Mouse (Mus musculus) layer of hippocampus, postnatal 14 days (tissue): ENCODE results near the gene Pfdn6. TPM values are rescaled to one million over a fixed set of nuclear protein-coding genes. Genes with fewer than 3 reads are reported as not detected.
A peak's percentile ranks its signal among the peaks of the same experiment; 100 is the strongest.
"Not testable (repeated sequence)": the region's sequence is repeated elsewhere in the genome, so short reads cannot be mapped to it uniquely, and the experiment has no call there.

Experiments
- DNase-seq, 2 experiments: peaks; one replicate each; pipeline ENCODE4 v3.0.0; 2021 to 2022; ENCODE audit warnings: low spot score in 2 of 2, mixed read lengths in 1 of 2
- total RNA-seq, 2 experiments: library from RNA; stranded (reverse); gene quantifications; 2 replicates each; pipeline ENCODE4 v1.2.3; 2021

The Pfdn6 gene
- total RNA-seq, 2 experiments from 2014 or later = 89.3 to 93.4 TPM

DNA sequence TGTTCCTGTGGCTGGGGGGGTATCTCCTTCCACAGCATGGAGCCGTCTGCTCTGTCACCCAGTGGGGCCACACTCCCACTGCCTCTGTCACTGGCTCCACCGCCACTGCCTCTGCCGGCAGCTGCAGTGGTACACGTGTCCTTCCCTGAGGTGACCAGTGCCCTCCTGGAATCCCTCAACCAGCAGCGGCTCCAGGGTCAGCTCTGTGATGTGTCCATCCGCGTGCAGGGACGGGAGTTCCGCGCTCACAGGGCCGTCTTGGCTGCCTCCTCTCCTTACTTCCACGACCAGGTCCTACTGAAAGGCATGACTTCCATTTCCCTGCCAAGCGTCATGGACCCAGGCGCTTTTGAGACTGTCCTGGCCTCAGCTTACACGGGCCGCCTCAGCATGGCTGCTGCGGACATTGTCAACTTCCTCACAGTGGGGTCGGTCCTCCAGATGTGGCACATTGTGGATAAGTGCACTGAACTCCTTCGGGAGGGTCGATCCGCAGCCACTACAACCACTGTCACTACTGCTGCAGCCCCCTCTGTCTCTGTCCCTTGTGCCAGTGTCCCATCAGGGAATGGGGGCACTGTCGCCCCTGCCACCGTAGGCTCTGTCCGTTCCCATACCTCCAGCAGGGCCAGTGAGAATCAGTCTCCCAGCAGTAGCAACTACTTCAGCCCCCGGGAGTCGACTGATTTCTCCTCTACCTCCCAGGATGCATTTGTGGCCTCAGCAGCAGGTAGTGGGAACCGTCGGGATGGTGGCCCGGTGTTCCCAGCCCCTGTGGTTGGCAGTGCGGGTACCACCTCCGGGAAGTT lies 23.1 kb downstream of the Pfdn6 start:
- no peak for DNase-seq

DNA sequence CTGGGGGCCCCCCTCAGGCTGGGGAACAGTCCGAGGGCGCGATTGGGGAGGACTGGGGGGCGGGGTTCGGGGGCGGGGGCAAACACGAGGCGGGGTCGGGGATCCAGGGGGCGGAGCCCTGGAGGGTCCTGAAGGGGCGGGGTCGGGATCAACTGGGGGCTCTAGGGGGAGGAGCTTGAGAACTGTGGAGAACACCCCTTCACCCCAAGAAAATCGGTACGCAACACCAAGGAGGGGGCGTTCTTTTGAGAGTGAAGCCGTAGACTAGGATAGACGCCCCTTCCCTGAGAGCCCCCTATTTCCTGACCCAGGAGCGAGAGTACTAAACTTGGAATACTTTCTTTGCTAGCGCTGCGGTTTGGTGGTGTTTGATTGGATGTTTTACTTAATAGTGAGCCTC lies 23.8 kb downstream of the Pfdn6 start:
- no peak for DNase-seq

DNA sequence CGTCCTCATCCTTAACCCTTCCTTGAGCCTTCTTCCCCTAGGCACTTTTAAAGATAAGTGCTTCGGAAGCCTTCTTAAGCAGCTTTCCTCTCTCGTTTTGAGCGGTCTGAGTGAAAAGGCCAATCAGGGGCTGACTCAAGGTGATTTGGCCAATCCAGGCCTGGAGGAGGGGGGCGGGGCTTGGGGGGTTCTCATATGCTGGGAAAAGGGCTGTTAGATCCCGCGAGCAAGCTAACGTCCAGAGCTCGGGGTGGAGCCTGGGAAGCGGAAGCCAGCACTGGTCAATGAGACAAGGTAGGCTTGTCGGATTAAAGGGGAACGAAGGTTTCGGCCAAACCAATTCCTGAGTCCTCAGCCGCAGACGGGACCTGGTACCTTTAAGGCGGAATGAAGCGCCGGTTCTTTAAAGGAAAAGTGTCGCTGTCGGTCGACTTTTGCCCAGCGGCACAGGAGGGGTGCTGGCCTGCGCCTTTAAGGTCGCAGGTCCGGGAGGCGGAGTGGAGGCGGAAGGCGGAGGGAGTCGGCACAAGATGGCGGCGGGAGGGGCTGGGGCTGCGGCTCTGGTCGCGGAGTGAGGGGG lies 24.4 kb downstream of the Pfdn6 start, which contains the start of the genes Tapbp and Zbtb22:
Gene Tapbp (plus strand): TSS at position 229 of the 580 bp plus-strand sequence.
Gene Zbtb22 (plus strand): TSS at position 234 of the 580 bp plus-strand sequence.
- DNase-seq = peak; percentile 96 to 97

DNA sequence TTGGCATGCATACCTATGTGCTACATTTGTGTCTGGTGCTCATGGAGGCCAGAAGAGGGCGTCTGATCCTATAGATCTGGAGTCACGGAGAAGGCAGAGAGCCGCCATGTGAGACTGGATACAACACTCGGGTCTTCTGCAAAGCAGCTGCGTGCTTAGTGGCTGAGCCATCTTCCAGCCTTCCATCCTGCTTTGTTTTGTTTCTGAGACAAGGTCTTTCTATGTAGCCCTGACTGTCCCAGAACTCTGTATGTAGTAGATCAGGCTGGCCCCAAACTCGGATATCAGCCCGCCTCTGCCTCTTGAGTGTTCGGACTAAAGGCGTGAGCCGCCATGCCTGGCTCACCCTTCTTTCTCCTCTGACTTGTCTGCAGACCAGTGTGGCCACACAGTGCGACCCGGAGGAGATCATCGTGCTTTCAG lies 25.2 kb downstream of the Pfdn6 start:
- DNase-seq = no peak

DNA sequence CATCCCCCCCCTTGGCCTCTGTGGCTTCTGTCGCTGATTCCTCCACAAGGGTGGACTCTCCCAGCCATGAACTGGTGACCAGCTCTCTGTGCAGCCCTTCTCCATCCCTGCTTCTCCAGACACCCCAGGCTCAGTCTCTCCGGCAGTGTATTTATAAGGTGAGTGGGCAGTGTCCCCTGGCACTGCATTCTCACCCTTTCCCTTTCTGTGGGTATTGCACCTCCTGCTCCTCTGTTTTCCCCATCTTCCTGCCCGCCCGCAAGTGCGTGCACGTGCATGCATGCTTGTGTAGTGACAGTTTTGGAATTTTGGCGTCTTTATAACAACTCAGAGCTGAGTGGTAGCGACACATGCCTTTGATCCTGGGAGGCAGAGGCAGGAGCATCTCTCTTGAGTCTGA lies 26.2 kb downstream of the Pfdn6 start:
- no peak for DNase-seq

DNA sequence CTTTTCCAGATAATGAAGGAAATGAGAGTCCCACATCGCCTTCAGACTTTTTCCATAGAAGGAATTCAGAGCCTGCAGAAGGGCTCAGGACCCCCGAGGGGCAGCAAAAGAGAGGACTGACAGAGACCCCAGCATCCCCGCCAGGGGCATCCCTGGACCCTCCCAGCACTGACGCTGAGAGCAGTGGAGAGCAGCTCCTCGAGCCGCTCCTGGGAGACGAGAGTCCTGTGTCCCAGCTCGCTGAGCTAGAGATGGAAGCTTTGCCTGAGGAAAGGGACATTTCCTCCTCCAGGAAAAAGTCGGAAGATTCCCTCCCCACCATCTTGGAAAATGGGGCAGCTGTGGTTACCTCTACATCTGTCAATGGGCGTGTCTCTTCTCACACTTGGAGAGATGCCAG lies 26.9 kb downstream of the Pfdn6 start:
- no peak for DNase-seq

DNA sequence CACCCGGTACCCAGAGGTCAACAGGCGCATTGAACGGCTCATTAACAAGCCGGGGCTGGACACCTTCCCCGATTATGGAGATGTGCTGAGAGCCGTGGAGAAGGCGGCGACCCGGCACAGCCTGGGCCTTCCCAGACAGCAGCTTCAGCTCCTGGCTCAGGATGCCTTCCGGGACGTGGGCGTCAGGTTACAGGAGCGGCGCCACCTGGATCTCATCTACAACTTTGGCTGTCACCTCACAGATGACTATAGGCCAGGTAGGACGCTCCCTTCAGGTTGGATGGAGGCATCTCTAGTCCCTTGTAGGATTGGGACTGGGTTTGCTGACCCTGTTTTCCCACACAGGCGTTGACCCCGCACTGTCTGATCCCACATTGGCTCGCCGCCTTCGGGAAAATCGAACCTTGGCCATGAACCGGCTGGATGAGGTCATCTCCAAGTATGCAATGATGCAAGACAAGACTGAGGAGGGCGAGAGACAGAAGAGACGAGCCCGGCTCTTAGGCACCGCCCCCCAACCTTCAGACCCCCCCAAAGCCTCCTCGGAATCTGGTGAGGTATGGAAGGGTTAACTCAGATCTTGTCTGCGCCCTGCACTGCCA lies 28.2 kb downstream of the Pfdn6 start:
- no peak for DNase-seq

DNA sequence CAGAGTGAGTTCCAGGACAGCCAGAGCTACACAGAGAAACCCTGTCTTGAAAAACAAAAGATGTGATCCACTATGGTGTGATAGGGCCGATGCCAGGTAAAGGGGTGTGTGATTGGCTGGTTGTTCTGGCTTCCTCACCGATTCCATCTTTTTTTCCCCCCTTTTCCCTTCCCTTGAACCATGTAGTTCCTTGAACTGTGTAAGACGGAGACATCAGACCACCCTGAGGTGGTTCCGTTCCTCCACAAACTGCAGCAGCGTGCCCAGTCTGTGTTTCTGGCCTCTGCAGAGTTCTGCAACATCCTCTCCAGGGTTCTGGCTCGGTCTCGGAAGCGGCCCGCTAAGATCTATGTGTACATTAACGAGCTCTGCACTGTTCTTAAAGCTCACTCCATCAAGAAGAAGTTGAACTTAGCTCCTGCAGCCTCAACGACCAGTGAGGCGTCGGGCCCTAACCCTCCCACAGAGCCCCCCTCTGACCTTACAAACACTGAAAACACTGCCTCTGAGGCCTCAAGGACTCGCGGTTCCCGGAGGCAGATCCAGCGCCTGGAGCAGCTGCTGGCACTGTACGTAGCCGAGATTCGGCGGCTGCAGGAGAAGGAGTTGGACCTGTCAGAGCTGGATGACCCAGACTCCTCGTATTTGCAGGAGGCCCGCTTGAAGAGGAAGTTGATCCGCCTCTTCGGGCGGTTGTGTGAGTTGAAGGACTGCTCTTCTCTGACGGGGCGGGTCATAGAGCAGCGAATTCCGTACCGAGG lies 28.9 kb downstream of the Pfdn6 start:
- no peak for DNase-seq

DNA sequence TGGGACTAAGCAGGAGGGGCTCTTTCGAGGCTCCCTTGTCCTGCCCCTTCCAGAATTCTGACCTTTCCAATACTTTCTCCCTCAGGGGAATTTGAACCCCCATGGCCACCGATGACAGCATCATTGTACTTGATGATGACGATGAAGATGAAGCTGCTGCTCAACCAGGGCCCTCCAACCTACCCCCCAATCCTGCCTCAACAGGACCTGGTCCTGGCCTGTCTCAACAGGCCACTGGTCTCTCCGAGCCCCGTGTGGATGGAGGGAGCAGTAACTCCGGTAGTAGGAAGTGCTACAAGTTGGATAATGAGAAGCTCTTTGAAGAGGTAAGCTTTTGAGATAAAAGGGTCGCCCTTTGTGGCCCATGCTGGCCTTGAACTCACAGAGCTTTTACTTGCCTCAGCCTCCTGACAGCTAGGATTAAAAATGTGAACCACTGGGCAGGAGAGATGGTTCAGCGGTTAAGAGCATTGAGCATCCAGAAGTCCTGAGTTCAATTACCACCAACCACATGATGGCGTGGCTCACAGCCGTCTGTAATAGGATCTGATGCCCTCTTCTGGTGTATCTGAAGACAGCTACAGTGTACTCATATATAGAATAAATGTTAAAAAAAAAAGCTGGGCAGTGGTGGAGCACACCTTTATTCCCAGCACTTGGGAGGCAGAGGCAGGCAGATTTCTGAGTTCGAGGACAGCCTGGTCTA lies 29.6 kb downstream of the Pfdn6 start:
- no peak for DNase-seq

DNA sequence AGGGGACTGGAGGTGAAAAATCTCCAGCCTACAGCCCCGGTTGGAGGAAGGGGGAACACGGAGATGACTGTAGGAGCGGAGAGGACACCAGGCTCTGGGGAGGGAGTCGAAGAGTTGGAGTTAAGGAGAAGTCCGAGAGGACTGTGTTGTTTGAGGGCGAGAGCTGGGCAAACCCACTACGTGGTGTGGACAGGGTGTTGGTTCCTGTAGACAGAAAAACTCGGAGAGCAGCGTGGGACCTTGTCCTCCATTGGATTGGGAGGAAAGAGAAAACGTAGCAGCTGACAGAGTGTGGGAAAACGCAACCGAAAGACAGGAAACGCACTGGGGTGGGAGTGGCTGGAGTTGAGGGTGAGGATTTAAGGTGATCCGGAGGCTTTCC lies 30.3 kb downstream of the Pfdn6 start:
- DNase-seq = no peak

DNA sequence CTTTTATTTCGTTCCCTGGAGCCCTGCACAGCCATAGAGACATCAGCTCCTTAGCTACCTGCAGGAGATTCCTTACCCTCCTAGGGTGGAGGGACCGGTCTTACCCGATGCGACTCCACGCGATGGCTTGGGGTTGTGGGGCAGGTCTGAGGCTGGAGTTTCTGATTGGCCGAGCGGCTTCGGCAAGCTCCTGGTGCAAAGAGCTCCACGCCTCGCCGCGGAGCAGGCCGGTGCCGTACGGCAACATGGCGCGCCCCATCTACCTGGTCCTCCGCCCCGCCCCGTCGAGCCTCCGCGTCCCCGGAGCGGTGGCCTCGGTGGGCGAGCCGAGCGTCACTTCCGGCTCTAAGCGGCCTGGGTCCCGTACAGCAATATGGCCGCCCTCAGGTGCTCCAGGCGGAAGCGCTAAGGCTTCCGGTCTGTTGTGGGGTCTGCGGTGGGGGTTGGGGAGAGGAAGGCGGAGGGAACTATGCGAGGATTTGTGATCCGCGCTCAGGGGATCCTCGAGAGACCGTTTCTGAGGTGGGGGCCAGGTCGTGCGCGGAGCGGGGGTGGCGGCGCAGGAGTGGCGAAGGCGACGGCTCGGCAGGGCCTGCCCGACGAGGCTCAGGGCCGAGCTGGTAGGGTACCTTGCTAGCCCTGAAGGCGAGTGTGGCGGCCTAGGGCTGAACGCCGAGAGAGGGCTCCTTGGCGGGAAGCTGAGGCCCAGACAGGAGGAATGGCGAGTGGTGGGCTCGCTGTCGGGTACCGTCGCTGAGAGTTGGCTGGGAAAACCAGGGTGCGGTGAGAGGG lies 30.9 kb downstream of the Pfdn6 start, which contains the start of gene Daxx:
Gene Daxx (plus strand): TSS at position 338 of the 792 bp plus-strand sequence.
- peak; percentile 97 to 99 for DNase-seq

DNA sequence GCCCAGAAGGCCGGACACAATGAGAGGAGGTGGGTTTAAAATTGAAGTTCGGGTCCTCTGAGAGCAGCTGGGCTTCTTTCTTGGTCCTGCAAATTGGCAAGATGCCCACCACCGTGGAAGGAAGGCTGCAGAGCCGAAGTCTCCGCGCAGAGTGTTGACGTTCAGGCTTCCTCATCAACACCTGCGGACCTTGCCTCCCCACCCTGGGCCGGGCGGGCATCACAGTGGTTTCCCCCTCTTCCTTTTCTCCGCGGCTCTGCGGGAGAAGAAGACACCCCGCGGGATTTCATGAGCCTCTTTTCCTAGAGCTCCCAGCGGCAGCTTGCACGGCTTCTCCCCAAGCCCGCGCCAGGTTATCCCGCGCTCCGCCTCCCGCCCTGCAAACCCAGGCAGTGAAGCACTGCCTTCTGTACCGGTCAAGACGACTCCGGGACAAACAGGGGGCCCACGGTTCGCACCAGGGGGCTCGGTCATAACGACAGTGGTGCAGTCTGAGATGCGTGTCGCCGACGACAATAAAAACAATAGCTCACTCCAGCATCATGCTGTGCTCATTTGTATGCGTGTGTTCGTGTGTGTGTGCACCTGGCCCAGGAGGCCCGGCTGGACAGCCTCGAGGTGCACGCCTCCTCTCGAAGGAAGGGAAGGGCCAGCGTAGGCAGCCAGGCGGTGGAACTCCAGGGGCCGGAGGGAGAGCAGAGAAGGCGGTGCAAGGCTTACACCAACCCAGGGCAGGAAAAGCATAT lies 31.6 kb downstream of the Pfdn6 start:
- peak; percentile 55 to 61 for DNase-seq

DNA sequence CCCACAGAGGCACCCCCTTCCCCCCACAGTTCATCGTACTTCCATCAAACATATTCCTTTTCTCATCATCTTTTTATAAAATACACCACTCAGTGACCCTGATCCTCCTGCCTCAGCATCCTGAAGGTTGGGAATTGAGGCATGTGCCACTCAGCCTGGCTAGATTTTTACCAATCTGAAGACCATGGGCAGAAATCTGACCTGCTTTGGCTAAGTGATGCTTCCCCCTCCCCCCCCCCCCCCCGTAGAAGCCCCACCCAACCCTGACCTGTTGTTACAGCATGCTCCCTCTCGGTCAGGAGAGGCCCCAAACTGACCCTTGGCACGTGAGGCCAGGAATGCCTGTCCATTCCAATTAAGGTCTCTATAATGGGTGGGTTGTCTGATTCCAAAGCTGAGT lies 35.3 kb downstream of the Pfdn6 start, which contains the start of gene Platr17:
Gene Platr17 (plus strand): TSS at position 301 of the 400 bp plus-strand sequence.
- DNase-seq = not testable (repeated sequence)

DNA sequence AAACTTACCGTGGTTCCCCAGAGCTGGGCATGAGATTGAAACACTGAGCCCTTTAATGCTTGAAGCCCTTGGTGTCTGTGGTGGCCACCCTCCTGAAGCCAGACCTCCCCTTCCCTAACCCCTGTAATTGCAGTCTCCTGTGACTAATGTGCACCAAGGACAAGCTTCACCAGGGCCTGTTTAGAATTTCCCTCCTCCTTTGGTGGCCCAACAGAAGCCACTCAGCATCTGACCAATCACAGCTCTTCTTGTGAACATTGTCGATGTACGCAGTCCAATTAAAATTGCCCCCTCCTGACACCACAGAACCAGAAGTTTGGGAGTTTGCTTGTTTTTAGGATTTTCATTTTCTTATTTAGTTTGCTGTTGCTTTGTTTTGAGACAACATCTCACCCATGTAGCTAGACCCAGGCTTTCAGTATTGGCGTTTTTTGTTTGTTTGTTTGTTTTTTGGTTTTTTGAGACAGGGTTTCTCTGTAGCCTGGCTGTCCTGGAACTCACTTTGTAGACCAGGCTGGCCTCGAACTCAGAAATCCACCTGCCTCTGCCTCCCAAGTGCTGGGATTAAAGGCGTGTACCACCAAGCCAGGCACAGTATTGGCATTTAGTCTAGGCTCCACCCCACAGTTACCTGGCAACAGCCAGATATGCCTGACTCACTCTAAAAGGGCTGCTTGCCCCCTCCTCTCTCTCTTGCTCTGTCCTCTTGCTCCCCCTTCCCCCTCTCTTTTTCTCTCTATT lies 36.1 kb downstream of the Pfdn6 start:
- DNase-seq = not testable (repeated sequence)

DNA sequence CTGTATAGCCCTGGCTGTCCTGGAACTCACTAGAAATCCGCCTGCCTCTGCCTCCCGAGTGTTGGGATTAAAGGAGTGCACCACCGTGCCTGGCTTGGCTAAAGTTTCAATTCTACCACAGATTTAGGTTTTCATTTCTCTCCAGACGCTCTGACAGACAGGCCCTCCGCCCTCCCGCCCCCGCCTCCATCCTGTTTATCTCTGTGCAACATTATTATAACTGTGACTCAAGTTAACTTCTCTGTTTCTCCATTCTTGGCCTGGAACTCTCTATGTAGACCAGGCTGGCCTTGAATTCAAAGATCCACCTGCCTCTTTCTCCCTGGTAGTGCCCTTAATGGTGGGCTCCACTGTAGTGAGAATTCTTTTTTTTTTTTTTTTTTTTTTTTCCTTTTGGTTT lies 37.7 kb downstream of the Pfdn6 start:
- DNase-seq = no peak

DNA sequence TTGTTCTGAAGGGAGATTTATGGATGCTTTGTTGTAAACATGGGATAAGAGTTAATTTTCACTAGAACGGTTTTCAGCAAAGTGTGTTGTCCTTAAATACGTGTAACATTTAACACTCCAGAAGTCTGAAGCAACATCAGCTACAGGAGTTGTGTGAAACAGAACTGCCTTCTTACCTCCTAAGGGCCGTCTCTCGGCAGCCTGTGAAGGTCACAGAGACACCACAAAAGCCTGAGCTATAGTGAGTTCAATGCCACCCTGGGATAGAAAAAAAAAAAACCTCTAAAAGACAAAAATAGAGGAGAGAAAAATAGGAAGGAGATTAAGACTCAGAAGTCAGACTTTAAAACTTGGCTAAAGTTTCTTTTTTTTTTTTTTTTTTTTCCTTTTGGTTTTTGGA lies 38.1 kb downstream of the Pfdn6 start:
- DNase-seq = no peak

DNA sequence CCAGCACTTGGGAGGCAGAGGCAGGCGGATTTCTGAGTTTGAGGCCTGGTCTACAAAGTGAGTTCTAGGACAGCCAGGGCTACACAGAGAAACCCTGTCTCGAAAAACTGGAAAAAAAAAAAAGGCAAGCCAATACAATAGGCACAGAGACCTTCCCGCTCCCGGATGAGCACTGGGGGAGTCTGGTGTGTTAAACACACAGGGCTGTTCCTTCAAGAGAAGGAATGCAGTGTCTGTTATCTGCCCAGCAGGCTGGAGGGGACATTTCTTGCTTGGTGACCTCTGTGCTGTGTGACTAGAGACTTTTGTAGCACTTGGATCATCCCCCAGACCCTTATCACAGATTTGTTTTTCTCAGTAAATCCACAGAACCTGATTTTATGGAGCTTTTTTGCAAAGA lies 38.5 kb downstream of the Pfdn6 start:
- no peak for DNase-seq

DNA sequence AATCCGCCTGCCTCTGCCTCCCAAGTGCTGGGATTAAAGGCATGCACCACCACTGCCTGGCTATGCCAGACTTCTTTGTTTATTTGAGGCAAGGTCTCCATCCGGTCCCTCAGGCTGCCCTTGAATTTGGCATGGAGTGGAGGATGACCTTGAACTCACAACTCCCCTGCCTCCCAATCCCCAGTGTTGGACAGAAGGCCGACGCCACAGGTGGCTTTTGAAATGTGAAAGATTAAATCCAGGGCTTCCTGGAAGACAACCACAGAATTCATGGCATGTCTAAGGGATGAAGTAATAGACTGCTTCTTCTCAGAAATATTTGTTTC lies 39.2 kb downstream of the Pfdn6 start:
- DNase-seq = no peak
